Mouse (Mus musculus) gonadal fat pad, adult 2 months (tissue): ENCODE measurements around the gene Ankrd13a. TPM values are rescaled to one million over a fixed set of nuclear protein-coding genes. Genes with fewer than 3 reads are reported as not detected.

ENCODE experiments used
- DNase-seq: peaks from one replicate; pipeline ENCODE4 v3.0.0-alpha.2; 2012; ENCODE audit warnings: low read depth
- polyA plus RNA-seq: library from polyadenylated mRNA; depleted of rRNA; stranded (reverse); fragments of >200 nt; gene quantifications from 2 replicates; pipeline ENCODE4 v1.2.3, GENCODE M21; 2012

The Ankrd13a gene
- polyA plus RNA-seq, 1 experiment: 56.1 TPM

DNA sequence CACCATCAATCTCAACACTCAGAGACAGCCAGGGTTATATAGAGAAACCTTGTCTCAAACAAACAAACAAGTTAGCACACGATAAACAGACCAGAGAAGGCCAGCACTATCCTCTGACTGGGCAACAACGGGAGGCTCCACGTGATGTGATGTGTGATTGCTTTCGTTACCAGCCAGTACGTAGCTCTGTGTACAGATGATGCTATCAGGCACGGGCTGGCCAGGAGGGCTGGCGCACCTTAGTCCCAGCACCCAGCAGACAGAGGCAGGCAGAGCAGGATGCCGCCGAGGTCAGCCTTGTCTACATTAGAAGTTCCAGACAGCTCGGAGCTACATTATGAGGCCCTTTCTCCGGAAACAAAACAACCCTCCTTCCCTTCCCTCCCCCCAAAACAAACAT, 25.4 kb downstream of the Ankrd13a start:
- no peak for DNase-seq

DNA sequence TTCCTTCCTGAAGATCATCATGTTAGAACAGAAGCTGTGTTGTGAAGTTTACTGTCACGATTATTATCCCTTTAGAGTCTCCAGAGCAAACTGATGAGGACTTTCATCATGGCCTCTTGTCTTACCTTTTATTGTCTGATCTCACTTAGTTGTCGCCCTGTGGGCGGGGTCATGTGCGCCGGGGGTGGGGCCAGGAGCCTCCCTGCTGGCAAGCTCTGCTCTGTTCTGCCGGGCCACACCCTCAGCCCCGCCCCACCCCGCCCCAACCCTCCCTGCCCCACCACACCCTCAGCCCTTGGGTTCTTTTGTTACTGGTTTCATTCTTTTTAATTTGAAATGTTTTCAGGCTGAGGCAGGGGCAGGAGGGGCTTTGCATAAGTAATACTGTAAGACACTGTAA, 26.6 kb downstream of the Ankrd13a start:
- DNase-seq: no peak

DNA sequence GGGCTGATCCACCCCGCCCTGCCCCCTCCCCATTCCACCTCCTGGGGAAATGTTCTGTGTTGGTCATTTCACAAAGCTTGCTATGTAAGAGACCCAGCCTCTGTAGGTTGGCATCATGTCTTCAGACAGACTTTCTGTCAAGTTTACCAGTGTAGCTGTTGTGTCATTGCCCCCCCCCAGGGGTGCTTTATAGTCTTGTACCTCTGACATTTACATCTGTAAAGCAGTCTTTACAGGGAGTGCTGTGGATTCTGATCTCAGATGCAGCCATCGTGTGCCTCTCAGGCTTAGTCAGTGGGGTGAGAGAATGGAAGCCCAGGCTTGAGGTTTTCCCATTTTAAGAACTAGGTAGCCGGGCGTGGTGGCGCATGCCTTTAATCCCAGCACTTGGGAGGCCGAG, 27.4 kb downstream of the Ankrd13a start:
- DNase-seq: no peak

DNA sequence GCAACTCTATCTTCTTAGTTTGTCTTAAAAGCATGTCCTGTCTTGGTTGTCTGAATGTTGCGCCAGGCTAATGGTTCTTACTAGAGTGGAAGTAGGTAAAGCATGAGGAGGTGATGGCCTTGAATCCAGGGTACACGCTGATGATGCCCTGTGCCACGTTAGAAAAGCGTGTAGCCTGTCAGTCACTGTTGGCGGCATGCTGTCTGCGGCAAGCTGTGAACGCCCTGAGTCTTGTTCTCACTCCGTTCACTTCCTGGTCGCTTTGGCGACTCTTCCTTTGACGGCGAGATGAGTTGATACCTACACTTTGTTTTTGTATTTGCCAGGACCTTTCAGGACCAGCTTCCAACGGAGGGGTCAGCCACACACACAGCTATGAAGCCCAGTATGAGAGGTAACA, 28.8 kb downstream of the Ankrd13a start:
- no peak for DNase-seq

DNA sequence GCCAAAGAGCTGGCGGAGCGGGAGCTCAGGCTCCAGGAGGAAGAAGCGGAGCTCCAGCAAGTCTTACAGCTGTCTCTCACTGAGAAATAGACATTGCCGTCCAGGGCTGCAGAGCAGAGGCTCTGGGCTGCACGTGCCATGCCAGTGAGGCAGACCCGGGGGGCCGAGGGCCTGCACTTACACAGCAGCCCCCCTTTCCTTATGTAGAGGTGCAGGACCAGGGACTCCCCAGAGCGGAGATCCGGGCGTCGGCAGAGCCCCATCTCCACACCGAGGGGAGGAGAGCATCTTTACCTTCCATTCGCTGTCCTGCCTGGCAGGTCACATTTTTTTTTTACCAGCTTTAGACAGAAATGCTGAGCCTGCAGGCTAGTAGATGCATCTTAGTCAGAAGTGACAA, 29.9 kb downstream of the Ankrd13a start:
- no peak for DNase-seq

DNA sequence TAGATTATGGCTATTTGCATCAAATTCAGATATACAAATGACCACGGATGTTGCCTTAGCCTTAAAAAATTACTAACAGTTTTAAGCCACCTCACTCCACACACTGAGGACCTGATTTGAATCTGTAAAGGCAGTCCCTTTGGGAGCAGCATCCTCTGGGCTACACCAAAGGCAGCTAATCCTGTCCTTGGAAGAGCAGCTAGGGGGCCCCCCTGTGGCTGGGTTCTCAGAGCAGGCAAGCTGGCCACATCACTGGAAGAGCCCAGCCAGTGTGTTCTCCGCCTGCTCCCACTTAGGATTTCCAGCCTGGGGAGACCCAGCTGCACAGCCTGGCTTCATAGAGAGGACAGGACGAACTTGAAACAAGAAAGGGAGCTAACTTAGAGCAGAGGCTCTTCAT, 30.5 kb downstream of the Ankrd13a start:
- DNase-seq: no peak

DNA sequence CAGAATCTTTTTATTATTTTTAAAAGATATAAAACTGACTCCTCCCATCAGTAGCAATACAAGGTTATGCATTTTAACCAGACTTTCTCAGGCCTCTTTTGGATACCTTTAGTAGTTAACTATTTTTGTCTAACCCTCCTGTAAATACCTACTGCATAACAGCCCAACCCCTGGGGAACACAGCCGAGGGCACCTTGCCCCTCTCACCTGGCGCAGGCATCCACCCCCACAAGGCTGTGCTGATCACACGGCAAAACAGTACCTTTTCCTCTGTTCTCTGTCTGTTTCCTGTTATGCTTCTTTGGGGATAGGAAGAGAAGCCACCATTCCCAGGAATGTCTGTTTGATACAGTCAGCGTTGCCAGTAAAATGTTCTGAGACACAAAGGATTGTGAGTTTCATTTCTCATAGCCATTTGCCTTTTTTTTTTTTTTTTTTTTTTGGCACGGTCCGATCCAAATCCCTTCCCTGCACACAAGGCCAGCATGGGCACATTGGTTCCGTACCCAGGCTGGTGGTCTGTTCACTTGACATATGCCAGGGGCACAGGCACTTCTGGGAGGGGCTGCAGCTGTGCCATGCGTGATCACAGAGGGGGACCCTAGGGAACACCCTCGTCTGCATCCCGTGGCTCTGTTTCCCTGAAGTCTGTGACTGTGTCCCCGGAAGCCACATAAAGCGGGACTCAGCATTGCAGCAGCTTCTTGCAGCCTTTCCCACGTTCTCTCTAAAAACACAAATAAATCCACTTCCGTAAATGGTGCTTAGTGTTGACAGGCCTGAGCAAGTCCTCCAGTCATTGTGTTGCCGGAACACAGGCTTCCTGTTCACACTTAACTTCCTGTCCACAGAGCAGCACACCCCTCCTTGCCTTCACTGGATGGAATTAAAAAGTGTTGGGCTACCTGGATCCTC, 31.2 kb downstream of the Ankrd13a start:
- DNase-seq: no peak

DNA sequence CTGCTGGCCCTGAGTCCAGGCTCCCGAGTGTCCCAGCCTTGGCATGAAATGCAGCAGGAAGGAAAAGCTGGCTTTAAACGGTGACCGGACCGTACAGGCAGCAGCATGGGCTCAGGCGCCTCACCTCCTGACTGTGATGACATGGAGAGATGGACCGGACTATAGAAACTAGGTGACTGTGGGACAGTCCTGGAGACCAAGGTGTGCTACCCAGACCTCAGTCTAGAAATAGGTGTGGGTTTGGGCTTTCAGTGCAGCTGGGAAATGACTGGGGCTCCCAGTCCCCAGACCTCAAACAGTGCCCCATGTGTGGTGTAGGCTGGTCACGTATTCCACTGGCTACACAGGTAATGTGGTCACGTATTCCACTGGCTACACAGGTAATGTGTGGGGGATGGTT, 32.2 kb downstream of the Ankrd13a start:
- DNase-seq: no peak

DNA sequence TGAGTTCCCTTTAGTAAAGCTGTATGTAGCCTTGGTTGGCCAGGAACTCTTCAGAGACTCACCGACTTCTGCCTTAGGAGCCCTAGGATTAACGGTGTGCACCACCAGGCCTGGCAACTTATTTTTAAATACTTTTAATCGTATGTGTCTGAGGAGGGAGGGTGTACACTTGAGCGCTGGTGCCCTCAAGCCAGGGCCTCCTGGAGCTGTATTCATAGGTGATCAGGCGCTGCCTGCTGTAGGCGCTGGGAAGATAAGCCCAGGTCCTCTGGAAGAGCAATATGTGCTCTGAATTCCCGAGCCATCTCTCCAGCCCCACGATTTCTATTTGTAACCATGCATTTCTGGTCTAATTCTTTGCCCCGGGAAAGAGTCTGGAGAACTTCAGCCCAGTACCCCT, 32.6 kb downstream of the Ankrd13a start:
- DNase-seq: no peak

DNA sequence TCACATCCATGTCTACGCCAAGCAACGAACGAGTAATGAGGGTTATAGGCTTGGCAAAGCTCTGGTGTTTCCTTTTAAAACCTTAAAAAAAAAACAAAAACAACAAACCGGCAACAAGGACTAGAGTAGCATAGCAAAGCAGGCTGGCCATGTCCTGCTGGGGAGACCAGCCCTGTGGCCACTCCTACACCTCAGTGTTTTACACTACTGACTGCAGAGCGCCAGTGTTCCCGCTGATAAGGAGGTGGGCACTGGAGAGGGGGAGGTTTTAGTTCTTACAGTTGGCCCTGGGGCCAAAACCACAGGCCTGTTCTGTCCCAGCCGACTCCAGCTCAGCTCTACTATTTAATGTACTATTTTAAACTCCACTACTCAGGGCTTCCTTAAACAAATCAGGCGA, 33.0 kb downstream of the Ankrd13a start:
- DNase-seq: no peak

DNA sequence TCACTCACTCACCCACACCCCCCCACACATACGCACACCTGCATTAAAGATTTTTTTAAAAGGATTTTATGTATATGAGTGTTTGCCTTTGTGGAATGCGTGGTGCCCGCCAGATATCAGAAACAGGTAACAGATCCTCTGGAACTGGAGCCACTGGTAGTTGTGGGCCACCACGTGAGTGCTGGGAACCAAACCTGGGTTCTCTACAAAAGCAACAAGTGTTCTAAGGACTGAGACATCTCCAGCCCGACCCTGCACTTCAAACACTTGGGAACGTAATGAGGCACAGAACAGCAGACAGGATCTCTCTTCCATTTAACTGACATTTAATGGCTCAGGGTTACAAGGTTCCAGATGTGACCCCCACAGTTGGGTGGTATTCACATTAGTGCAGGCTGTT, 33.4 kb downstream of the Ankrd13a start:
- no peak for DNase-seq

DNA sequence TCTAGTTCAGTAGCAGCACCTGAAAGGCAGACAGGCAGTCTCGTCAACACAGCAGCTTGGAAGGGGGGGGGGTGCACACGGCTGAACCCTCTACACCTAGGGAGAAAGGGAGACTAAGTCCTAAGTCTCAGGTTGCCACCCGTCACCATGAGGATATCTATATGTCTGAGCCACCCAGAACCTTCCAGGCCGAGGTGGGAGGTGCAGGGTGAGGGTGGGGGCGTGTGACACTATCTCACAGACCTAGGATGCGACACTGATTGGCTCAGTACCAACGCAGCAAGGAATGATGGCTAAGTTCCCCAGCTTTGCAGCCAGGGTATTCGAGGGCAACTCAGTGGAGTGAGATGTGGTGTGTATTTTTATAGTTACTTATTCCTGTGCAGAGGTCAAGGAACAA, 33.9 kb downstream of the Ankrd13a start:
- DNase-seq: no peak

DNA sequence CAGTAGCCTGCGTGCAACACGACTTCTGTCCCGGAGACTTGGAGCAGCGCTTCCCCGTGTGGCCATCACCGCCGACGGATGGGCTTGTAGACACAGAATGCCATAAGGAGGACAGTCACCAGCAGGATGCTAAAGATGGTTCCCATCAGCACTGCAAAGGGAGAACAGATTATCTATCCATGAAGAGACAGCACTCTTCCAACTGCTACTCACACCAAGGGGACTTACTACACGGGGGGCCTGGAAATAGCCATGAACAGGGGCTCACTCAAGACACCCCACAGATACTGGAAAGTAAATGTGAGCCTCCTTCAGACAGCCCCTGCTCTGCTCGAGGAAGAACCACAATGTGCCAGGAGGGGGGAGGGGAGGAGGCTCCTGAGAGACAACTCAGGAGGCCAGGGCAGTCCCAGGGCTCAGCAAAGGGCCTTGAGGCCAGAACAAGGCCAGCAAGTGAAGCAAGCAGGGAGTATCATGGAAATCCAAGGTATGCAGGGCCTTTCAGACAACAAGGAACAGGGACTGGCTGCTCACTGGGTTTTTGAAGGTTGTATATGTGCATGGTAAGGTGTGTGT, 34.8 kb downstream of the Ankrd13a start:
- DNase-seq: no peak

DNA sequence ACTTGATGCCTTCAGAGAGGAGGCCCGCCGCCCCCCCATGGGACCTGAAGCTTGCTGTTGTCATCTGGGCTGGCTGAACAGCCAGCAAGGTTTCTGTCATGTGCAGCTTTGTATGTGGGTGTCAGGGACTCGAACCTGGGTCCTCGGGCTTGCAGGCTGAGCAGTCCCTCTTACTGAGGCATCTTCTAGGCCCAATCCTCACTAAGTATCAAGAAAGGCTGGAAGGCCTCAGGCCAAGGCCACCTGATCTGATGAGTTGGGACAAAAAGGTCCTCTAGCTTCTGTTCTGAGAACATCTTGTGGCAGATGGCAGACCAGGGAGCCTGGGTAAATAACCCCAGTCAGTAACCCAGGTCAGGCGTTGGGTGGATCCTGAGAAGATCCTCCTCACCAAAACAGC, 35.3 kb downstream of the Ankrd13a start:
- DNase-seq: no peak

DNA sequence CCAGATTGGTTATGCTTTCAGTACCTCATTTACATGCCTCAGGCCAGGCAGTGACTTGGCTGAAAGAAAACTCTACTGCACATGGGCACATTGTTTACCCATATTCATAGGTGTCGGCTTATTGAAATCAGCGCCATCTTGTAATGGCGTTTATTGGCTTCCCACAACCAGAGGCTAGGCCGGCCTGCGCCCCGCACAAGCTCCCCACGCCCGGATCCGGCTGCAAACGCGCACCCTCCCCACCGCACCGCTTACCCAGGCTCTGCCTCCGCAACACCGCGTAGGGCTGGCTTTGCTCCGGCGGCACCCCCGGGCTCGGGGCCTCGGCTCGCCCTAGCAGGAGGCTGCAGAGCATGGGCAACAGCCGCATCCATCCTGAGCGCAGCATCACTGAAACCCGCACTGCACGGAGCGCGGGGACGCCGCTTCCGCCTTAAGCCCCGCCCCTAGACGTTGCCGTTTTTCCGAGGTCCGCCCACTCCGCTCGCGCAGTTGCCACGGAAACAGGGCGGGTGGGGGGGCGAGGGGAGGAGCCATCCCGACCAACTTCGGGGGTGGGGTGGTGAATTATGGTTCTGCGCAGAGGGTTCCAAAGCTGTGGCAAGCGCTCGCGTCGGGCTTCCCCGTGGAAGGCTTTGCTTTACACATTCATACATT, 39.2 kb downstream of the Ankrd13a start:
- no peak for DNase-seq

DNA sequence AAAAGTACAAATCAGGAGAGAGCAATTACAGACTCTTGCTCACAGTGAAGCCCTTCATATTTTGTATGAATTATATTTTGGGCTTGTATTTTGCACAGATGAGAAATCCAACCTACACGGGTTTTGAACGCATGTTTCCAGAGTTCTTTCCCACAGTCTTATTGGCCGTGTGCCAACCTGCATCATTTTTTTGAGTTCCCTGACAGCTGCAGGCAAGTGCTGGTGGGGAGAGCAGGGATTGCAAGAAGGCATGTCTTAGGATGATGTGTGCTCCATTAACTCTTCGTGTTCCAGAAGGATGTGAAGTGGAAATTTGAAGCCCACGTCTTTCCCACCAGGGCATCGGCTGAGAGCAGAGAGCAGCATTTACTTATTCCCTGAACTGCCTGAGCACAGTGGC, 42.1 kb downstream of the Ankrd13a start:
- no peak for DNase-seq

DNA sequence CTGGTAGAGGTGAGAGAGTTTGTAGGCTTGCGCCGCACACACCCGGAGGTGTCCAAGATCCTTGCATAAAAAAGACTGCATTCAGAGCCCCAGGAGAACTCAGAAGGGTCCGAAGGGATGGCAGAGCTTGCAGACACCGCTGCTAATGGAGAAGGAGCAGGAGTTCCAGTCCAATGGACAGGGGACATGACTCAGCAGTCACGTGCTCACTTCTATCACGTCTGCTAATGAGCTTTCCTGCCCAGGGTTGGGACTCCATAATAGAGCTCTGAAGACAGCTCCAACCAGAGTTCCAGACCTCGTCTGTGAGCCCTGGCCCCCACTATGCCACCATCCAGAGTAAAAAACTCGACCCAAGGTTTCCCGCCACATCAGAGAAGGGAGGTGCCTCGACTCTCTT, 43.6 kb downstream of the Ankrd13a start:
- DNase-seq: no peak

DNA sequence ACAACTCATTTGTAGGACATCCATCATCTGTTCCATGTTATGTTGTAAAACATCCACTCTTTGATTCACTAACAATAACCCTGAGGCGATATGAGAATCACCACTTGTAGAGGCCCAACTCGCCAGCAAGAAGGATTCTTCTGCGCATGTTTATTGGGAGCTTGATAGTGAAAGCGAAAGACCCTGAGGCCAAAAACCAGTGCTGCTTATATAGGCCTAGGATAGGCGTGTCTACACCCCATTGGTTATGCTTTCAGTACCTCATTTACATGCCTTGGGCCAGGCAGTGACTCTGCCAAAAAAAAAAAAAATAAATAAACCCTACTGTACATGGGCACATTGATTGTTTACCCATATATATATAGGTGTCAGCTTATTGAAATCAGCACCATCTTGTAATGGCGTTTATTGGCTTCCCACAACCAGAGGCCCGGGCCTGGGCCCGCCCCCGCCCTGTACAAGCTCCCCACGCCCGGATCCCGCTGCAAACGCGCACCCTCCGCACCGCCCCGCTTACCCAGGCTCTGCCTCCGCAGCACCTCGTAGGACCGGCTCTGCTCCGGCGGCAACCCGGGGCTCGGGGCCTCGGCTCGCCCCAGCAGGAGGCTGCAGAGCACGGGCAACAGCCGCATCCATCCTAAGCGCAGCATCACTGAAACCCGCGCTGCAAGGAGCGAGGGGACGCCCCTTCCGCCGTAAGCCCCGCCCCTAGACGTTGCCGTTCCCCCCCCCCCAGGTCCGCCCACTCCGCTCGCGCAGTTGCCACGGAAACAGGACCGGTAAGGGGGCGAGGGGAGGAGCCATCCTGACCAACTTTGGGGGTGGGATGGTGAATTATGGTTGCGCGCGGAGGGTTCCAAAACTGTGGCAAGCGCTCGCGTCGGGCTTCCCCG, 48.6 kb downstream of the Ankrd13a start, which contains the start of gene 1500011B03Rik:
Gene 1500011B03Rik, minus strand, starts transcription at position 673 of the 893 bp plus-strand sequence.
- DNase-seq: no peak

DNA sequence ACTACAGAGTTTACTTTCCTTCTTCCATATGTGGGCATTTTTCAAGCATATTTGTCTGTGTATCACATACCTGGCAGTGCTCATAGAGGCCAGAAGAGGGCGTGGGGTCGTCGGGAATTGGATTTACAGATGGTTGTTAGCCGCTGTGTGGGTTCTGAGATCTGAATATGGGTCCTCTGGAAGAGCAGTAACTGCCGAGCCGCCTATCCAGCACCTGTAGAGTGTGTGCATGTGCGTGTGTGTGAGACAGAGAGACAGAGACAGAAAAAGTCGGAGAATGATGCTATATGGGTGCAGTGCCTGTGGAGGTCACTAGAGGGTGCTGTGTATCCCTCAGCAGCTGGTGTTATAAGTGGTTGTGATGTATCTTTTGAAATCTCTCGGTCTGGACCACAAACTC, 49.7 kb downstream of the Ankrd13a start:
- no peak for DNase-seq

DNA sequence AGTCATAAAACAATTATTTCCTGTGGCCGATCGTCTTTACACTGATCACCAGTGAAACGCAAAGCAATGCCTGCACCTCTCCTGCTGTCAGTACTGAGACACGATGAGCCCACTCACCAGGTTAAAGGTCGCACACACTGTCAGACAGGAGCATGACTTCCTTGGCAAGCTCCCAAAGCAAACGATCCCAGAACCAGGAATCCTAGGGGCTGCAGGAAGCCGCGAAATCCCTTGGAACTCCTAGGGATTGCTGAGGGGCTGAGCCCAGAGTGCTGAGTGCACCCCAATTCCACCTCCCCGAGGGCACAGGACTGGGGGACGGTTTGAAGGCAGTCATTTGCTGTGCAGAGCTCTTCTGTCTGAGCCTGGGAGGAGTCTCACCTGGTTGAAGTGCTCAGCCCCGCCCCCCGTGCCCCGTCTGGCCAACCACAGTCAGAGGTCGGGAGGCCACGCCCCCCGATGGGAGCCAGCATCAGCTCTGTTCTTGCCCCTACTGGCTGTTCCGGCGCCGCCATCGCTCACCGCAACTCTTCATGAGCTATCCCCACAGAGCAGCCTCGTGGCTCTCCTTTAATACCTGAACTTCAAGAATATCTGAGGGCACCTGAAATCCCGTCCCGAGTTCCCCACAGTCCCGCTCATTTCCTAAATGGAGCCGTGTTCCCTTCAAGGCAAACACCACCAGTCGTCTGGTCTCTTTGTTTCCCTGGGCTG, 51.7 kb downstream of the Ankrd13a start:
- peak; percentile 57 for DNase-seq

DNA sequence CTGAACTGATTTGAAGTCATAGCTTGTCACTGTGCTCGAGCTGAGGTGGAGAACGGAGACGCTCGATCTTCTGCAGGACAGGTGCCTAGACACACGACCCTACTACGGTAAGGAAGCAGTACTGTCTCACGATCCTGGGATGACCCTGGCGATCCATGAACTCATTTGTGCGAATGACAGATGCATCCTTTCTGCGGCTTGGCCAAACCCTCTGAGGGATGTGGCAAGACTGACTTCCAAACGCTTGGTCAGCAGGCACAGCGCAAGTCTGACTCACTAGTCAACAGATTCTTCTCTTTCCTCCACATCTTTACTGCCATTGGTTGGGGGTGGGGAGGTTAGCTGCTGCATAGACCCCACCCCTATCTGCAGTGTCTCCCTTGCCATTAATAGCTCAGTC, 53.0 kb downstream of the Ankrd13a start:
- DNase-seq: no peak
